Mouse (Mus musculus): ENCODE data around the gene Sat1.
A peak's percentile ranks its signal among the peaks of the same experiment; 100 is the strongest.
"Not testable (repeated sequence)": the region's sequence is repeated elsewhere in the genome, so short reads cannot be mapped to it uniquely, and the experiment has no call there.

Sat1 gene

GRCm38 (mm10) chrX:155216271-155216670 is at the start of gene Sat1:
Sat1 (minus strand) TSS chrX:155216449.
- peak; percentile 93 for DNase-seq (ENCODE audit: low read depth)

- DNase-seq (ENCODE audit: low read depth): no peak
These were observed 46.6 kb upstream of the Sat1 start for GRCm38 (mm10) chrX:155262915-155263252.

DNA sequence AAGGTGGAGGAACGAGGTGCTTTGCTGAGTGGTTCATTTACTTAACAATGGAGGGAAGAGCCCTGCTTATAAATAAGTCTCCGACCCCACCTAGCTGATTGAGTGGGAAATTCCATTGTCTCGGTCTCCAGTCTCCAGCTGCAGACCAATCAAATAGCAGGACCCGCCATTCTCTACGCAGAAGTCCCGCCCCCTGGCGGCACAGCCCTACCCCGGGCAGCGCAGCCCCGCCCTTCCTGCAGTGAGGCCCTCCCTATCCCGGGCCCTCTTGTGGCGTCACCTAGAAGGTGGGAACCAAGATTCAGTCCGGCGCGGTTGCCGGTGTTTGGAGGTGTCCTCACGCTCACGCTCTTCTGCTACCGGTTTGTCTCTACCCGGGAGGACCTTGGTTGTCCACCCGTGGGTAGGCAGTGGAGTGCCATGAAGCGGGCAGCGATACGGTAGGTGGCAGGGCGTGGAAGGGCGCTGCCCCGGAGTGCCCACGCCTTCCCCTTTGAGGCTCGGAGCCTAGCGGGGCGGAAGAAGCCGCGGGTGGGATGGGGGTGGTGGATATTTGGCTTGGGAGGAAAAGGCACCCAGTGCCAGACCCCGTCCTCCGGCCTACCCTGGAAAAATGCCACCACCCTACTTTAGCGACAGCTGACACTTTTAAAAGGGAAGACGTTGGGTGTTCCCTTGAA is 46.1 kb upstream of the Sat1 start, which contains the start of gene Acot9:
TSS of gene Acot9 (plus strand) at position 209 of the 680 bp plus-strand sequence.
- peak; percentile 92 for DNase-seq (ENCODE audit: low read depth)

DNA sequence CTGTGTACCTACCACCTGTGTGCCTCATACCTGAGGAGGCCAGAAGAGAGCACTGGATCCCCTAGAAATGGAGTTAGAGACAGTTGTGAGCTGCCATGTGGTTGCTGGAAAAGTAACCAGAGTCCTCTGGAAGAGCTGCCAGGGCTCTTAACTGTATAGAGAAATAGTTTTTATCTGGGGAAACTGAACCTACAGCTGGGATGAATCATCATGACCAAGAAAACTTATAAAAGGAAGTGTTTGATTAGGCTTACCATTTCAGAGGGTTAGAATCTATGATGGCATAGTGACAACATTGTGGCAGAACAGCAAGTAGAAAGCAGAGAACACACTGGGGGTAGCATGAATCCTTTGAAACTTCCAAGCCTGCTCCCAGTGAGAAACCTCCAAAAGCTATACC is 40.6 kb upstream of the Sat1 start:
- no peak for DNase-seq (ENCODE audit: low read depth)

GRCm38 (mm10) chrX:155218277-155218676 is 2.0 kb upstream of the Sat1 start:
- DNase-seq (ENCODE audit: low read depth): no peak

GRCm38 (mm10) chrX:155215501-155216248 is 574 bp downstream of the Sat1 start:
- peak; percentile 58 for DNase-seq (ENCODE audit: low read depth)

DNA sequence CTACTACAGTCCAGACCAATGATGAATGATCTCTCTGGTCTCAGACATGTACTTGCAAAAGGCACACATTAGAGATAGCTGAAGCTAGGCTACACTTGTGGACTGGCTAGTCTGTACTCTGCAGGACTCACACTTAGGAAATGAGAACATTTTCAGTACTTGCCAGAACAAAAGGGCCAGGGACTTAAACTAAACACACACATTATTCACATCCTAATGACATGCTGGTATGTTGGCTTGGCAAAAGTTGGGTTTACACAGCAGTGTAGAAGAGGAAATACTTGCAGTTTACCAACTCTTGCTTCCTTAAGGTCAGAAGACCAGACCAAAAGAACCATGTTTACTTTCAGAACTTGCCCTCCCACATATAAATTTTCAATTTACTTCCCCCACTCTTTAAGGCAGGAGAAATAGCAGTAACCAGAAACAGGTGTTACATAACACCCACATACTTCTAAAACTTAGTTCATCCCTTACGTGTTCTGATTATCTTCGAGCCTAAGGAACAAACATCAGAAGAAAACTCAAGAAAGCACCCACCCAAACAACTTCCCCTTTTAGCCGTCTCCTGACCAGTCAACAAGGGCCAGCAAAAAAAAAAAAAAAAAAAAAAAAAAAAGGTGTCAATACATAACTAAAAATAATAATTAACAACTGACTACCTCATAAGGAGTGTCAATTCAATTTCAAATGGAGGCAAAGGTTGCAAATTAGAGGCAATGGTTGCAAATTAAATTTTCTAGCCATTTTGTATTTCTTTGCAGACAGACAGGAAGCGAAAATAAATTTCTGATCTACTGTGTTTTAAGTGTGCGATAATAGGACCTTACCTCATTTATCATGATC is 1.7 kb downstream of the Sat1 start:
- peak; percentile 12 for DNase-seq (ENCODE audit: low read depth)

GRCm38 (mm10) chrX:155208671-155209070 is 7.6 kb downstream of the Sat1 start:
- DNase-seq (ENCODE audit: low read depth): no peak

DNA sequence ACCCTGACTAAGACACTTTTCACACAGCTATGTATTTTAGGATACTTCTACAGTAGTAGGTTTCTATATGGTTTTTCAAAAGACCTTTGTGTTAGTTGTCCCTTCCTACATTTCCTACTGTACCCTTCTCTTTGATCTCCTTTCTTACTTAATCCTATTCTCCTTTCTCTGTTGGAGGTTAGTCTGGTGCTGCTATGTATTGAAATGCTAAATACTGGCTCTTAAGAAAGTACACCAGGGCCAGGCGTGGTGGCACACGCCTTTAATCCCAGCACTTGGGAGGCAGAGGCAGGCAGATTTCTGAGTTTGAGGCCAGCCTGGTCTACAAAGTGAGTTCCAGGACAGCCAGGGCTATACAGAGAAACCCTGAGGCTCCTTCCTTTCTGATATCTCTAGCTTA is 10.8 kb downstream of the Sat1 start:
- DNase-seq (ENCODE audit: low read depth): not testable (repeated sequence)

DNA sequence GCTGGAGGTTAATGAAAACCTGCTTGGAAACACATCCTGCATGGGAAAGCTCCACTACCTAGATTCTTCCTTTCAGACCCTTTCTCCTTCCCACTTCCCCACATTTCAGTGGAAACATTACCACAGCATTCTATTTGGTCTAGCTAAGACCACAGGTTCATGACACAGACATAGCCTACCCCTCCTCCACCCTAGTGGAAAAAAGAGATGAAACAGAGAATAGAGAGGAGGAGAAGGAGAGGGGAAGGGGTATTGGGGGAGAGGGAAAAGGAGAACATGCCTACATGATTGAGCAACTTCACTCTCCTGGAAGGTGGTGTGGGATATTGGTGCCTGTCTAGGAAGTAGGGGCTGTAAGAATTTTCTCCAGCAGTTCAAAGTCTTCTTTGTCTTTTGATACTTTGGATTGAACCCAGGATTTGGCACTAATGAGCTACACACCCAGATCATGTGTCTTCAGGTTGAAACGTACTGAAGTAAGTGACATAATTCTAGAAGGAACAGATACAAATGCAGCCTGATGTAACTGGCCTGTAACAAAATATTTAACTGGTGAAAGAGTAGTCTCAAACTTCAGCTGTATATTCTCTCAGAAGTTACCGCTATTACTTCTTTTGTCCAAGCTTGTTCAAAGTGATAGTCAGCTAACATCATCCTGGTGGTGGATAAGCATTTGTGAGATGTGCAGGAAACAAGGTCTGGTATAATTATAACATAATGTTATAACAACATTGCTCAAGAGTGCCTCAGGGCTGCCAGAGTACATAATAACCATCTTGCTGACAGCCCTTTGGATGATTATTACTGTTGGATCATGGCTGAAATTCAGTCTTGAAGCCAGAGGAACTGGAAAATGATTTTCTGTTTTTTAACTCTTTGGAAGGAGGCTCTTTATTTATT is 13.6 kb downstream of the Sat1 start:
- no peak for DNase-seq (ENCODE audit: low read depth)

DNA sequence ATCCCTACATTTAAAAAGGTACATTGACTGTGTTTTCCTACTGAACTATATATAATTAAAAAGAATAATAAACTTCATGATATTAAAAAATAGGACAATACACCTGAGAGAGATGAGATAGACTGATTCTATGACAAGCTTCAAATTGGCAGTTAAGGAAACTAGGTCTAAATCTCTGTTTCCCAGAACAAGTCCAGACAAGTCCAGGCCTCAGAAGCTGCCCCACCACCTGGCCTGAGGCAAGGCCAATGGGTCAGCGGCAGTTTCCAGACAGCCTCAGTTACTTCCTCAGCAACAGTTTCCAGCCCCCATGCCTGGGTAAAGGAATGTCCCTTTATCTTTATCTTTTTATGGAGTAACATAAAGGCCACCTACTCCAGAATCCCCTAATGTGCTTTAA is 14.4 kb downstream of the Sat1 start:
- DNase-seq (ENCODE audit: low read depth): no peak

DNA sequence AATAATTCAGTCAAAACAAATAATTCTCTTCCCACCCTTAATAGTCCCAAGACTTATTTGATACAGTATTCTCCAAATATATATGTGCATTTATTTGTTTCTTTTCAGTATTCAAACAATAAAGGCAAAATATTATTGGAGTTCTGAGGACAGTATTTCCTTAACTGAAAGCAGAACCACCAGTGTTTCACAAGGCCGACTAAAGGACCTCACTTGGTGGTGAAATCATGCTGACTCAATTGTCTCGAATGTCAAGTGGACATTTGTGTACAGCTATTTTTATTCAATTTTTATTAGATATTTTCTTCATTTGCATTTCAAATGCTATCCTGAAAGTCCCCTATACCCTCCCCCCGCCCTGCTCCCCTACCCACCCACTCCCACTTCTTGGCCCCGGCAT is 21.3 kb downstream of the Sat1 start:
- DNase-seq (ENCODE audit: low read depth): no peak

DNA sequence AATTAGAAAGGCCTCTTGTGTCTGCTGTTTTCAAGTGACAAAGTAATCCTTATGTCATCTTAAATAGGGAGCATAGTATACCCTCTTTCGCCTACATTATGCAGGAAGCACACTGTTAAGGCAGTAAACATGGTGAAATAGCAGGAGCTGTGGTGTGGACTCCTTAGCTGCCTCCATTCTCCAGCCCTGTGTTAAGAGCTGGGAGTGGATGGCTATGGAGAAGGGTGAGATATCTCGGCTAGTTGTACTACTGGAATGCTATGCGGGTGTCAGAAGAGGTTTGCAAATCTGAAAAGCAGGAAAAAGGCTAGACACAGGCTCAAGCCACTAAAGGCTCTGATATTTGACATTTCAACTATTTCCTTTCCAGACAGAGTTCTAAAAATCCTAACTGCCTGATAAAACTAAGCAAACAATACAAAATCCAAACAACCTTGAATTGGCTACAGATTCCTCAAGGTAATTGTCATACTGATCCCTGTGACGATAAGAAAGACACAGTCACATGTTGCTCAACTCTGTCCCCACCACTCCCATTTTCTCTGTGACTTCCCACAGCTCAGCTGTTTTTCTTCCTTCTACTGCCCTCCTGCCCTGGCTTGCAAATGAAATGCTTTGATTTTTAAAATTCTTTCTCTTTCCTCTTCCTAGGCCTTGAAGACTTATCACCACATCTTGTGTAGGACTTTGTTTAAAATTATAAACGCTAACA is 22.4 kb downstream of the Sat1 start:
- no peak for DNase-seq (ENCODE audit: low read depth)

DNA sequence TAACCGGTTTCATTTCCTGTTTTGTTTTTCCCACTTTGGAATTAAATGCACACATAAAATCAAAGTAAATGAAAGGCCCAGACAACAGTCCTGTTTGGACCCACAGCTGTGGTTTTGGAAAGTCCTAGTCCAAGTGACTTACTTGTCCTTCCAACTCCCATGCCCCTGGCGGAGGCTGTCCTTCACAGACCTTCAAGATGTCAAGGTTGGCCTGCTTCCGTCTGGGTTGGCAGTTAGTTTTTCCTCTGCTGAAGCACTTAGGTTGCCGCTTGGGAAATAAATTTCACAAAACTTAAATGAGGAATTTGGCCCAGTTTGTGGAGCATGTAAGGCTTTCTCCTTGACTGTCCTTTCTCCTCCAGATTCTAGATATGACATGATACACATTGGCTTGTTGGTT is 24.3 kb downstream of the Sat1 start:
- DNase-seq (ENCODE audit: low read depth): no peak

- no peak for DNase-seq (ENCODE audit: low read depth)
These were observed 38.6 kb downstream of the Sat1 start for GRCm38 (mm10) chrX:155177640-155178039.

DNA sequence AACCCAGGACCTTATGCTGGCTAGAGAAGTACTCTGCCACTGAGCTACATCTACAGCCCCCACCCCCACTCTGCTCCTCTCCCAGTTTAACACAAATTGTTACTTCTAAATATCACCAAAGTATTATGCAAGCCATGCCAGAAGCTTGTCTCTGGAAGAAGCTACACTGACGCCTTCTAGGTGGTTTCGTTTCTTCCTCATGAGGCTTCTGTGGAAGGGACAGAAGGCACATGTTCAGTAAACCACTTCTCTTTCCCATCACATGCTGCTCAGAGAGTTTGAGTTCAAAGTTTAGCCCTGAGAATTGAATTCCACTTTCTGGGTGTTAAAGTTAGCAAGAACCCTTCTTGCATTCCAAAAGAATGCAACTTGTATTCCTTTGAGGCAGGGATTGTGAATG is 39.0 kb downstream of the Sat1 start:
- DNase-seq (ENCODE audit: low read depth): no peak

DNA sequence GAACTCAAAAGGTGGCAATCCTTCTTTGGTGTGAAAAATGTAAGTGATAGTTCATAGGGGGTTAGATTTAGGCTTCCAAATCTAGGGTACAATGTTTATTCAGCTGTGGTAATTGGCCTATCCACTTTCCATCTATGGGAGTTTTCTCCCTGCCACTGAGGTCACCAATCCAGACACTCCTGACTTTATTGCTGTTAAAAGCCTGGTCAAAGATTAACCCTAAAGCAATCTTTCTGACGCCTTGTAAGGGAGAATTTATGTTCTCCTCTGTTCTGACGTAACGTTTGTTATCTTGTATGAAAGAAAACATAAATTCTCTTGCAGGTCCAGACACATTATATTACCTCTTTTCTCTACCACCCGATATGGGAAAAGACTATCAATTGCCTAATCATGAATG is 40.7 kb downstream of the Sat1 start:
- DNase-seq (ENCODE audit: low read depth): no peak

GRCm38 (mm10) chrX:155172310-155172709 is 43.9 kb downstream of the Sat1 start:
- no peak for DNase-seq (ENCODE audit: low read depth)

- DNase-seq (ENCODE audit: low read depth): no peak
These were observed 44.5 kb downstream of the Sat1 start for GRCm38 (mm10) chrX:155171754-155172153.

- no peak for DNase-seq (ENCODE audit: low read depth)
These were observed 46.4 kb downstream of the Sat1 start for GRCm38 (mm10) chrX:155169886-155170285.

DNA sequence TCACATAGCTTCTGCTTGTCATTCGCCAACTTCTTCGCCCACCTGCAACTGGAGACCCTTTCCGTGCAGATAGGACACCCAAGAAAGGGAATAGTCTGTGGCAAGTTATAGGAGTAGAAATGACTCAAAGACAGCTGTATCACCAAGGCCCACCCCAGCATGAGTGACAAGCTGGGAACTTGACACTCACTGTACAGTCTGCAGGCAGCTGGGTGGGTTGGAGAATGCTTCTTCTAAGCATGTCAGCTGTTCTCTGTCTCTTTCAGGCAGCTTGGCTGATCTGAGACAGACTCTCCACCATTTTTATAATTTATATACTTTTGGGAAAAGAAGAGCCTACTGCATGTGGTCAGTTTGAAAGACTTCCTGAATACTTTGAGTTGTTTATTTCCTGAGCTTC is 48.6 kb downstream of the Sat1 start:
- no peak for DNase-seq (ENCODE audit: low read depth)

All from naive thymus-derived CD4-positive, alpha-beta T cell, adult 2 months (primary cell).